Mouse (Mus musculus) limb, embryonic 11.5 days (tissue): ENCODE data around the gene Gm21981. TPM values are rescaled to one million over a fixed set of nuclear protein-coding genes. Genes with fewer than 3 reads are reported as not detected.
"Not testable (repeated sequence)": the region's sequence is repeated elsewhere in the genome, so short reads cannot be mapped to it uniquely, and the experiment has no call there.

Experiments
- ATAC-seq: fragments of 200-750 bp; cut with Nextera tagmentation; 2 replicates; pipeline ENCODE4 v1.8.0; 2017; ENCODE audit warnings: low read depth; ENCODE audit not compliant: insufficient number of reproducible peaks, low FRiP score, low TSS enrichment
- DNase-seq: peaks from one replicate; pipeline ENCODE4 v3.0.0-alpha.2; 2015; ENCODE audit warnings: low spot score
- H3K27ac ChIP-seq: fragments of 300-500 bp; sonication (generic); replicated peaks from 2 replicates; pipeline ENCODE4 v1.5.1; 2014; ENCODE audit warnings: low read depth, mild to moderate bottlenecking, low read length
- H3K27me3 ChIP-seq: fragments of 300-500 bp; sonication (generic); 2 replicates; pipeline ENCODE4 v1.6.1; 2014; ENCODE audit warnings: mild to moderate bottlenecking, low read length, mixed read lengths; ENCODE audit not compliant: control insufficient read depth, insufficient read depth
- H3K36me3 ChIP-seq: fragments of 300-500 bp; sonication (generic); 2 replicates; pipeline ENCODE4 v1.6.1; 2014; ENCODE audit warnings: mild to moderate bottlenecking, low read length, moderate library complexity, mixed read lengths; ENCODE audit not compliant: control insufficient read depth, insufficient read depth
- H3K4me1 ChIP-seq: fragments of 300-500 bp; sonication (generic); 2 replicates; pipeline ENCODE4 v1.6.1; 2014; ENCODE audit warnings: low read length, mixed read lengths; ENCODE audit not compliant: control insufficient read depth, insufficient read depth
- H3K4me2 ChIP-seq: fragments of 300-500 bp; sonication (generic); 2 replicates; pipeline ENCODE4 v1.6.1; 2014; ENCODE audit warnings: low read depth, mild to moderate bottlenecking, moderate library complexity; ENCODE audit not compliant: severe bottlenecking
- H3K4me3 ChIP-seq: fragments of 300-500 bp; sonication (generic); 2 replicates; pipeline ENCODE4 v1.5.1; 2014; ENCODE audit warnings: low read depth, low read length
- H3K9ac ChIP-seq: fragments of 300-500 bp; sonication (generic); 2 replicates; pipeline ENCODE4 v1.6.1; 2014; ENCODE audit warnings: mild to moderate bottlenecking, low read length
- H3K9me3 ChIP-seq: fragments of 300-500 bp; sonication (generic); 2 replicates; pipeline ENCODE4 v1.6.1; 2016; ENCODE audit warnings: low read length; ENCODE audit not compliant: control insufficient read depth
- WGBS: fragments of 180-500 bp; shearing (Covaris S2); extraction: QIAGEN DNeasy Blood & Tissue Kit; methylation state at CpG from one replicate; pipeline ENCODE4 v1.1.7; 2014; 5-methylcytosine and 5-hydroxymethylcytosine counted together
- polyA plus RNA-seq: library from polyadenylated mRNA; unstranded; fragments of >200 nt; fragmentation: Nextera tagmentation; extraction: Ambion mirVana; gene quantifications from 2 replicates; pipeline ENCODE4 v1.2.1, GENCODE M21; 2014

The Gm21981 gene
- polyA plus RNA-seq, 1 experiment from 2014 or later: 1.3 TPM

DNA sequence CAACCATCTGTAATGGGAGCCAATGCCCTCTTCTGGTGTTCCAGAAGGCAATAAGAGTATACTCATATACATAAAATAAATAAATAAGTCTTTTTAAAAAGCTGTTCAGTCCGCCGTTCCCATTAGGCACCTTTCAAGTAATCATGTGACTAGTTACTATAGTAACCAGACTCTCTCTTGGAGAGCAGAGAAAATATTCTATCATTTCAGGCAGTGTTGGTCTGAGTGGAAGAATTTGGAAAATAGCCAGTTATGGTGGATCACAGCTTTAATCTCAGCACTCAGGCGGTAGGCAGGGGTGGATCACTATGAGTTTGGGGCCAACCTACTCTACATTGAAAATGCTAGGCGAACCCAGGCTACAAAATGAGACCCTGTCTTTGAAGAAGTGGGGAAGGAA lies 25.1 kb downstream of the Gm21981 start:
- no peaks in the 10 kb centered on the region for H3K9me3 ChIP-seq
- no peak overlapping the region for H3K4me3 ChIP-seq
- H3K36me3 ChIP-seq: no peaks in the 10 kb centered on the region
- H3K4me2 ChIP-seq: no peak overlapping the region
- DNase-seq: no peak
- no peak overlapping the region for H3K27ac ChIP-seq
- H3K9ac ChIP-seq: no peak overlapping the region
- 88% methylated on average over 4 of the region's 4 CpGs for WGBS
- no peak for ATAC-seq
- H3K4me1 ChIP-seq: peaks cover 12% of the 10 kb centered on the region; the same call in 1 of the 2 replicates
- H3K27me3 ChIP-seq: peaks cover 2% of the 10 kb centered on the region; the same call in 1 of the 2 replicates

DNA sequence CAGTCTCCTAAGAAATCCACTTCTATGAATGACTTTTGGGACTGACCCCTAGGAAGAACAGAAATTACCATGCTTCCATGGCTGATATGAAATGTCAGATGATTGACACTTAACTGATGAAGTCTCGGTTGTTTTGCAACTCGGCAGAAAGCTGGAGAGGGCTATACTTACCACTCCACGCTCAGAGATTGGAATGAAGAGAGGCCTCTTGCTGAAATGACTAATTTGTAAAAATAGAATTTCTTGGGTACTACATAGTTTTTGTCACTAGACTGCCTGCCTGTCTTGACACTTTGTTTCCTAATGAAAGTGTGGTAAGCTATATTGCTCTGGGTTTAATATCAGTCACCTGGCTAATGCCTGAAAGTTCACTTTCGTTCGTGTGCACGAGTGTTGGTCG lies 29.8 kb downstream of the Gm21981 start:
- no peak overlapping the region for H3K4me3 ChIP-seq
- no peak overlapping the region for H3K4me2 ChIP-seq
- H3K27ac ChIP-seq: no peak overlapping the region
- 91% methylated on average over 7 of the region's 7 CpGs for WGBS
- DNase-seq (no peak), ATAC-seq (no peak)
- H3K4me1 ChIP-seq: no peaks in the 10 kb centered on the region
- no peak overlapping the region for H3K9ac ChIP-seq
- H3K27me3 ChIP-seq: no peaks in the 10 kb centered on the region
- no peaks in the 10 kb centered on the region for H3K9me3 ChIP-seq
- H3K36me3 ChIP-seq: no peaks in the 10 kb centered on the region

DNA sequence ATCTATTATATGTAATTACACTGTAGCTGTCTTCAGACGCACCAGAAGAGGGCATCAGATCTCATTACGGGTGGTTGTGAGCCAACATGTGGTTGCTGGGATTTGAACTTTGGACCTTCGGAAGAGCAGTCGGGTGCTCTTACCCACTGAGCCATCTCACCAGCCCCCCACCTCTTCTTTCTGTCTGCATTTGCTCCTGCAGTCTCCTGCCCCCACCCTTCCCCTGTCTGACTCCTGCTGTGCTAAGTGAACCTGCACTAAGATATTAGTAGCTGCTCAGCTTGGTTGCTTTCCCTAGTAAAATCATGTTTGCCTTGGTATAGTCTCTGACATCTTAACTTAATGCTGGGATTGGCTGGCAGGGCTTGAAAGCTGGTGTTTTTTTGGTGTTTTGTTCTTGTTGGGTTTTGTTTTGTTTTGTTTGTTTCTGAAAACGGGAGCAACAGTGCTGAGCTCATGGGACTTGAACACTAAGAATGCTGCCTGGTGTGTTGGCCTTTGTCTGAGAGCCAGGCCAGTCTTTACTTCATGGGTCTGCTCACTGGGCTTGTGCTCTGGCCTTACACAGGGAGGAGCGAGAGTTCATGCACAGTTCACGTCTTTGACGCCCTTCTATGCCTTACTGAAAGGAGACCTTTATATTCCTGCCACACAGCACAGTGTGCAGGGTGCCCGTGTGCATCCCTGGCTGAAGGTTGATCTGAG lies 31.1 kb downstream of the Gm21981 start:
- no peaks in the 10 kb centered on the region for H3K36me3 ChIP-seq
- no peak overlapping the region for H3K27ac ChIP-seq
- no peak overlapping the region for H3K9ac ChIP-seq
- no peak overlapping the region for H3K4me3 ChIP-seq
- no peak for DNase-seq
- no peak for ATAC-seq
- no peaks in the 10 kb centered on the region for H3K4me1 ChIP-seq
- H3K4me2 ChIP-seq: no peak overlapping the region
- no peaks in the 10 kb centered on the region for H3K27me3 ChIP-seq
- H3K9me3 ChIP-seq: no peaks in the 10 kb centered on the region
- 72% methylated on average over 9 of the region's 9 CpGs for WGBS

DNA sequence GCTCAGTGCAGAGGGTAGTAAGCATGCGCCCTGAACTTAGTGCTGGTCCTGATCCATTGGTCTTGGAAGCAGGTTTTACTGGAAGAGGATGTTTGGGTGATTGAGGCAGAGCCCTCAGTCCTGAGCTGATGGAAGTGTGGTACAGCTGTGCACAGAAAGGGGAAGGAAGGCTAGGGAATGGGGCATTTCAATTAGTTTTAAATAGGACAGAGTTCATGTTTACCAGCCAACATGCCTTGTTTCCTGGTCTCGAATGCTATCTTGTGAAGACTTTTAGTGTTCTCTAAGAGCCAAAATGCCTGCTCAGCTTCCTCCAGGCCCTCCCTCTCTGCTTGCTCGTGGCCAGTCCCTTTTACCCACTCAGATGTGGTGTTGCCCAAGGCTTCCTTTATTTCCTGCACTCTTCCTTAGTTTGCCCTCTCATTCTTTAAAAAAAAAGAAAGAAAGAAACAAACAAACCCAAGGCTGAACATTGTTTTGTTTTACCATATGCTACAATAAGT lies 35.5 kb downstream of the Gm21981 start:
- Histone ChIP-seq H3K36me3 (no peaks in the 10 kb centered on the region), H3K27ac (no peak overlapping the region), H3K9me3 (no peaks in the 10 kb centered on the region), H3K4me1 (no peaks in the 10 kb centered on the region), H3K4me2 (no peak overlapping the region), H3K9ac (no peak overlapping the region), H3K27me3 (no peaks in the 10 kb centered on the region), H3K4me3 (no peak overlapping the region)
- DNase-seq (no peak), ATAC-seq (no peak)
- 84% methylated on average over 3 of the region's 3 CpGs for WGBS

DNA sequence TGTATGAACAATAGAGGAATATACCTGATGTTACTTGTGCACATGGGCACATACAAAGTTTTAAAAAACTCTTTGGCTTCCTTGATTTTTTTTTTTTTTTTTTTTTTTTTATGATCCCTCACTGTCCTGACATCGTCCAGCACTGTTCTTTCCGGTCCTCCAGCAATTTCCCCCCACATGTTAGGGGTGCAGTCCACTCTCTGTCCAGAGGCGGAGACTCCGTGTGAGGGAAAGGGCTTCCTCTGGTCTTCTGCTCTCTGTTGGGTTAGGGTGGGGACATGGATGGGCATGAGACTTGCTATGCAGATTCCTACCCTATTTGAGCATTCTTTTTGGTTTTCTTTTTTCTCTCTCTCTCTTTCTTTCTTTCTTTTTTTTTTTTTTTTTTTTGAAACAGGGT lies 36.4 kb downstream of the Gm21981 start:
- H3K36me3 ChIP-seq: no peaks in the 10 kb centered on the region
- 84% methylated on average over 4 of the region's 4 CpGs for WGBS
- H3K4me1 ChIP-seq: no peaks in the 10 kb centered on the region
- no peaks in the 10 kb centered on the region for H3K27me3 ChIP-seq
- H3K4me2 ChIP-seq: no peak overlapping the region
- ATAC-seq (no peak), DNase-seq (no peak)
- no peak overlapping the region for H3K9ac ChIP-seq
- H3K4me3 ChIP-seq: no peak overlapping the region
- no peak overlapping the region for H3K27ac ChIP-seq
- H3K9me3 ChIP-seq: no peaks in the 10 kb centered on the region

DNA sequence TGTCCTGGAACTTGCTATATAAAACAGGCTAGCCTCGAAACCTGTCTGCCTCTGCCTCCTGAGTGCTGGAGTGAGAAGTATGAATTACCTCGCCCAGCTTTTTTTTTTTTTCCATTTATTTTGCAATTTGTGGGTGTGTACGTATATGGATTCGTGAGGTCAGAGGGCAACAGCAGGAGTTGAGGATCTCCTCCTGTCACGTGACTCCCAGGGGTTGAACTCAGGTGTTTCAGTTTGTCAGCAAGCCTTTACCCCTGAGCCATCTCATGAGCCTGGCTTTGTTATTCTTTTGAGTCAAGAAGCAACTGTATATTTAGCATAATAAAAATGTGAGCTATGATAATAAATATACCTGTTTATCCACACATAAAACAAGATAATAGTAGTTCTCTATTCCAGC lies 38.6 kb downstream of the Gm21981 start:
- Histone ChIP-seq H3K27me3 (no peaks in the 10 kb centered on the region), H3K4me3 (no peak overlapping the region), H3K36me3 (no peaks in the 10 kb centered on the region), H3K27ac (no peak overlapping the region), H3K4me2 (no peak overlapping the region), H3K9ac (no peak overlapping the region), H3K9me3 (no peaks in the 10 kb centered on the region), H3K4me1 (no peaks in the 10 kb centered on the region)
- ATAC-seq (no peak), DNase-seq (no peak)
- 84% methylated on average over 5 of the region's 5 CpGs for WGBS

DNA sequence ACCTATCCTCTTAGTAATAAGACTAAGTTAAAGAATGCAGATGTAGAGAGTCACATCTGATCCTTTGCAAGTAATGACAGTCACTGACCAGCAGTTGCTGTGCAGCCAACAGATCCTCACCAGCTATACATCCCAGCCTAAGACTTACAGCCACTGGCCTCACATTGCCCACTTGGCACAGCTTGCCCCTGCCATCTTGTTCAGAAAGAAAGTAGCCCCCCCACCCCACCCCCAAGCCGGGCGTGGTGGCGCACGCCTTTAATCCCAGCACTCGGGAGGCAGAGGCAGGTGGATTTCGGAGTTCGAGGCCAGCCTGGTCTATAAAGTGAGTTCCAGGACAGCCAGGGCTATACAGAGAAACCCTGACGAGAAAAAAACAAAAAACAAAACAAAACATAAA lies 39.9 kb downstream of the Gm21981 start:
- not testable (repeated sequence) for ATAC-seq

DNA sequence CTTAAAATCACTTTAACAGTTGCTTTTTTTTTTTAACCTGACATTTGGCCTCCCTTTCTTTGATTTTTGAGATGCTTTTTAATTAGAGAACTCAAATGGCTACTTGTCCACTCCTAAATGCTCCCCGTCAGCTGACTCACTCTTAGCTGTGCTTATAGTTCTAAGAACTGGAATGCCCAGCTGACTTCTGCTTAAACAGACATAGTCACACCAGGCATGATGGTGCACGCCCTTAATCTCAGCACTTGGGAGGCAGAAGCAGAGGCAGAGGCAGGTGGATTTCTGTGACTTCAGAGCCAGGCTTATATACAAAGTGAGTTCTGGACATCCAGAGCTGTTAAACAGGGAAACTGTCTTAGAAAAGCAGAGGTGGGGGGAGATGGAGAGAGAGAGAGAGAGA lies 42.3 kb downstream of the Gm21981 start:
- Histone ChIP-seq H3K4me1 (no peaks in the 10 kb centered on the region), H3K4me3 (no peak overlapping the region), H3K27me3 (no peaks in the 10 kb centered on the region), H3K9ac (no peak overlapping the region), H3K4me2 (no peak overlapping the region), H3K27ac (no peak overlapping the region), H3K9me3 (no peaks in the 10 kb centered on the region), H3K36me3 (no peaks in the 10 kb centered on the region)
- 90% methylated on average over 2 of the region's 2 CpGs for WGBS
- no peak for ATAC-seq
- DNase-seq: no peak

More for the DNA sequence above, 39.9 kb downstream of the Gm21981 start:
- H3K4me1 ChIP-seq, H3K27ac ChIP-seq, H3K9me3 ChIP-seq, H3K9ac ChIP-seq, H3K27me3 ChIP-seq, H3K4me3 ChIP-seq, DNase-seq, H3K36me3 ChIP-seq, H3K4me2 ChIP-seq: not testable (repeated sequence)
- 93% methylated on average over 8 of the region's 8 CpGs for WGBS

DNA sequence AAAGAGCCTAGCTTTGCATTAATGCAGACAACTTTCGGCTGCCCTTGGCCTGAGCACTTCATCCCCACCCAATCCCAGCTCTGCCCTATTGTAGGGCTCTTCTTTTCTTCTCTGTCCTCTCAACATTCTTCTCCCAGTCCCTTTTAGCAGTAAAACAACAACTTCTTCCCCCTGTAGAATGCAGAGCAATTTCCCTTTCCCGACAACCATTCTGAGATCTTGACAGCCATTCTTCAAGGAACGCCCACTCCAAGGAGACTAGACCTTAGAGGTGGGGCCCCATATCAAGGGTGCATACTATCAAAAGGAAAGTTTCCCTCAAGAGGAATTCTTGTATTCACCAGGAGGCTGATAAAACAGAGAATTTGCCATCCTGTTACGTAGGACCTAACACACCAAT lies 45.3 kb downstream of the Gm21981 start:
- no peaks in the 10 kb centered on the region for H3K4me1 ChIP-seq
- no peak for DNase-seq

More for the DNA sequence above, 45.3 kb downstream of the Gm21981 start:
- 77% methylated on average over 4 of the region's 4 CpGs for WGBS
- H3K9ac ChIP-seq: no peak overlapping the region
- H3K4me2 ChIP-seq: no peak overlapping the region
- H3K4me3 ChIP-seq: no peak overlapping the region
- no peaks in the 10 kb centered on the region for H3K27me3 ChIP-seq
- H3K27ac ChIP-seq: no peak overlapping the region
- no peaks in the 10 kb centered on the region for H3K9me3 ChIP-seq
- no peak for ATAC-seq
- H3K36me3 ChIP-seq: no peaks in the 10 kb centered on the region
